Mouse (Mus musculus): Measurements from ENCODE around the gene Dop1b. TPM values are rescaled to one million over a fixed set of nuclear protein-coding genes. Genes with fewer than 3 reads are reported as not detected.

Dop1b gene
- polyA plus RNA-seq, 1 experiment, result 21.7 TPM

DNA sequence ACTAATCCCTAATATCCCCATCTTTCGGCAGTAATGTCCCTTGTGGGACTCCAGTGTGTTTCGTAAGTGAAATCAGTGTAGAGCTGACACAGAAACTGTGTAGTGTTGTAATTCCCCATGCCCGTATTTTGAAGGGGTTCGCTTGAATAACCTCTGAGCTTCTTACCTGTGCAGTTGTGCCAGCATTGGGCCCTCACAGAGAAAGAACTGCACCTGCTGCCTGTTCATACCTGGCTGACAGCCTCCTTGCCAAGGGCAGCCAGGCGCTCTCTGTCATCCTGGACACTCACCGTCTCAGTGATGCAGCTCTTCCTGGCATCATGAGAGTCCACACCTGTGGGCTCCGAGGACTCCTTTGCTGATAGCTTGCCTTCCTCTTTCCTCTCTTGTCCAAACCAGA, 1.3 kb downstream of the Dop1b start:
- Histone ChIP-seq H3K36me3 (ENCODE audit: control insufficient read depth, insufficient read depth, low read length) (no peaks in the 10 kb centered on the region), H3K27me3 (ENCODE audit: control insufficient read depth, insufficient read depth, low read length) (no peaks in the 10 kb centered on the region), H3K4me3 (ENCODE audit: control insufficient read depth, low read depth, low read length) (peak overlapping the region; percentile 95), H3K4me1 (ENCODE audit: control insufficient read depth, insufficient read depth, low read length) (peaks cover 6% of the 10 kb centered on the region), H3K27ac (ENCODE audit: control insufficient read depth, insufficient read depth, low read depth, low read length) (no peak overlapping the region)
- TF ChIP-seq POLR2A (IDR thresholded peaks at IDR 0.05; ENCODE audit: control insufficient read depth, low read depth, low read length), result no peak
- TF ChIP-seq CTCF (IDR thresholded peaks at IDR 0.05; ENCODE audit: control insufficient read depth, insufficient read depth, insufficient replicate concordance, low read depth, low read length), result no peak

- TF ChIP-seq POLR2A (IDR thresholded peaks at IDR 0.05; ENCODE audit: control insufficient read depth, low read depth, low read length) (no peak), CTCF (IDR thresholded peaks at IDR 0.05; ENCODE audit: control insufficient read depth, insufficient read depth, insufficient replicate concordance, low read depth, low read length) (no peak)
- peaks cover 6% of the 10 kb centered on the region for H3K4me1 ChIP-seq (ENCODE audit: control insufficient read depth, insufficient read depth, low read length)
- H3K4me3 ChIP-seq (ENCODE audit: control insufficient read depth, low read depth, low read length), result no peak overlapping the region
- H3K27ac ChIP-seq (ENCODE audit: control insufficient read depth, insufficient read depth, low read depth, low read length), result no peak overlapping the region
- H3K27me3 ChIP-seq (ENCODE audit: control insufficient read depth, insufficient read depth, low read length), result no peaks in the 10 kb centered on the region
- H3K36me3 ChIP-seq (ENCODE audit: control insufficient read depth, insufficient read depth, low read length), result no peaks in the 10 kb centered on the region
These were observed 2.7 kb downstream of the Dop1b start for GRCm38 (mm10) chr16:93714426-93714825.

DNA sequence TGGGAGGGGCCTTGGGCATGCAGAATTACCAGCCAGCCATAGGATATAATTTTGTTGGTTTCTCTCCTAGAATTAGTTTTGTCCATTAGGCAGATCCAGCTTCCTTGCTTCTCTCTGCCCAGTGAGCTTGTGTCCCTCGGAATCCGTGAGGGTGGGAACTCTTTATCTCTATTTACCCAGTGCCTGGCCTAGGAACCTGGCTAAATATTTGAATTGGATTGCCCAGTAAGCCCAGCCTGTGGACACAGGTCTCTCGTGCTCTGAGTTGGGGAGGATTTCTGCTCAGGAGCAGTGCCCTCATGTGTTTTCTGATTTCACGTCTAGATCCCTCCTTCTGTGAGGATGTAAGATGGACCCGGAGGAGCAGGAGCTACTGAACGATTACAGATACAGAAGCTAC, 4.1 kb downstream of the Dop1b start:
- no peaks in the 10 kb centered on the region for H3K27me3 ChIP-seq (ENCODE audit: control insufficient read depth, insufficient read depth, low read length)
- H3K4me3 ChIP-seq (ENCODE audit: control insufficient read depth, low read depth, low read length), result no peak overlapping the region
- no peak overlapping the region for H3K27ac ChIP-seq (ENCODE audit: control insufficient read depth, insufficient read depth, low read depth, low read length)
- TF ChIP-seq CTCF (IDR thresholded peaks at IDR 0.05; ENCODE audit: control insufficient read depth, insufficient read depth, insufficient replicate concordance, low read depth, low read length) (no peak), POLR2A (IDR thresholded peaks at IDR 0.05; ENCODE audit: control insufficient read depth, low read depth, low read length) (no peak)
- H3K36me3 ChIP-seq (ENCODE audit: control insufficient read depth, insufficient read depth, low read length), result no peaks in the 10 kb centered on the region
- peaks cover 5% of the 10 kb centered on the region for H3K4me1 ChIP-seq (ENCODE audit: control insufficient read depth, insufficient read depth, low read length)

DNA sequence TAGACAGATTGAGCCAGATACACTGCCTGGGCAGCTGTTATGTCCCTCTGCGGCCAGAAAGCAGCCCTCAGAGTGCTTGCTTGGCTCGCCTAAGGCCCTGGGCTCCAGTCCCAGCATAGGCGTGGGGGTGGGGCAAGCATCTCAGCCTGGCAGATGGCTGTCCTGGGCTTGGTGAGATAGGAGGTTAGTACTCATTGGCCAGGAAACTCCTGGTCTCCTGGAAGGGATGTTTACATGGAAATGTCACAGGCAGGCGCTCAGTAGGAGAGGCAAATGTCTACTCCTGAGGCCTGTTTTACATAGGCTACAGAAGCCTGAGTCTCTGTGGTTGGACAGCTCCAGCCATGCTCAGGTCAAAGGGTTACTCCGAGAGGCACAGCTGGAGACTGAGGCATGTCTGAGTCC, 5.6 kb downstream of the Dop1b start:
- no peak overlapping the region for H3K4me3 ChIP-seq (ENCODE audit: control insufficient read depth, low read depth, low read length)
- peaks cover 3% of the 10 kb centered on the region for H3K4me1 ChIP-seq (ENCODE audit: control insufficient read depth, insufficient read depth, low read length)
- H3K27me3 ChIP-seq (ENCODE audit: control insufficient read depth, insufficient read depth, low read length), result no peaks in the 10 kb centered on the region
- H3K27ac ChIP-seq (ENCODE audit: control insufficient read depth, insufficient read depth, low read depth, low read length), result no peak overlapping the region
- H3K36me3 ChIP-seq (ENCODE audit: control insufficient read depth, insufficient read depth, low read length), result no peaks in the 10 kb centered on the region
- TF ChIP-seq POLR2A (IDR thresholded peaks at IDR 0.05; ENCODE audit: control insufficient read depth, low read depth, low read length) (no peak), CTCF (IDR thresholded peaks at IDR 0.05; ENCODE audit: control insufficient read depth, insufficient read depth, insufficient replicate concordance, low read depth, low read length) (no peak)

DNA sequence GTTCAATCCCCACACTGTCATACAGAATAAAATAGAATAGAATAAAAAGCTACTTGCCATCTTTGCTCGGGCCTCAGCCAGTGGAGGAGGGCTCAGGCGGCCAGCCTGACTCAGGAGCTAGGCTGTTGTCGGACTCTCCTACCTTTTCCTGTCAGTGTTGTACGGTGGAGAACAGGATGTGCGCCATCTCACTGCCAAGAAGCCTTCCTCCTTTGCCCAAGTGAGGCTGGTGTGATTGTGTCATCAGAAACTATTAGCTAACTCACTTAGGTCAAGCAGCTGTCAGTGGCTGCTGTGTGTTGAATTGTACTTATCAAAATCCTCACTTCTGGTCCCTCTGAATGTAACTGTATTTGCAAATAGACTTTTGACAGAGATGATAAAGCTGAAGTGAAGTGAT, 10.1 kb downstream of the Dop1b start:
- TF ChIP-seq POLR2A (IDR thresholded peaks at IDR 0.05; ENCODE audit: control insufficient read depth, low read depth, low read length) (no peak), CTCF (IDR thresholded peaks at IDR 0.05; ENCODE audit: control insufficient read depth, insufficient read depth, insufficient replicate concordance, low read depth, low read length) (no peak)
- H3K27me3 ChIP-seq (ENCODE audit: control insufficient read depth, insufficient read depth, low read length), result no peaks in the 10 kb centered on the region
- no peaks in the 10 kb centered on the region for H3K4me1 ChIP-seq (ENCODE audit: control insufficient read depth, insufficient read depth, low read length)
- no peak overlapping the region for H3K4me3 ChIP-seq (ENCODE audit: control insufficient read depth, low read depth, low read length)
- H3K36me3 ChIP-seq (ENCODE audit: control insufficient read depth, insufficient read depth, low read length), result no peaks in the 10 kb centered on the region
- H3K27ac ChIP-seq (ENCODE audit: control insufficient read depth, insufficient read depth, low read depth, low read length), result no peak overlapping the region

- Histone ChIP-seq H3K4me1 (ENCODE audit: control insufficient read depth, insufficient read depth, low read length) (no peaks in the 10 kb centered on the region), H3K36me3 (ENCODE audit: control insufficient read depth, insufficient read depth, low read length) (no peaks in the 10 kb centered on the region)
- no peak for TF ChIP-seq CTCF (IDR thresholded peaks at IDR 0.05; ENCODE audit: control insufficient read depth, insufficient read depth, insufficient replicate concordance, low read depth, low read length)
- TF ChIP-seq POLR2A (IDR thresholded peaks at IDR 0.05; ENCODE audit: control insufficient read depth, low read depth, low read length), result no peak
These were observed 10.8 kb downstream of the Dop1b start for GRCm38 (mm10) chr16:93722476-93722875.

DNA sequence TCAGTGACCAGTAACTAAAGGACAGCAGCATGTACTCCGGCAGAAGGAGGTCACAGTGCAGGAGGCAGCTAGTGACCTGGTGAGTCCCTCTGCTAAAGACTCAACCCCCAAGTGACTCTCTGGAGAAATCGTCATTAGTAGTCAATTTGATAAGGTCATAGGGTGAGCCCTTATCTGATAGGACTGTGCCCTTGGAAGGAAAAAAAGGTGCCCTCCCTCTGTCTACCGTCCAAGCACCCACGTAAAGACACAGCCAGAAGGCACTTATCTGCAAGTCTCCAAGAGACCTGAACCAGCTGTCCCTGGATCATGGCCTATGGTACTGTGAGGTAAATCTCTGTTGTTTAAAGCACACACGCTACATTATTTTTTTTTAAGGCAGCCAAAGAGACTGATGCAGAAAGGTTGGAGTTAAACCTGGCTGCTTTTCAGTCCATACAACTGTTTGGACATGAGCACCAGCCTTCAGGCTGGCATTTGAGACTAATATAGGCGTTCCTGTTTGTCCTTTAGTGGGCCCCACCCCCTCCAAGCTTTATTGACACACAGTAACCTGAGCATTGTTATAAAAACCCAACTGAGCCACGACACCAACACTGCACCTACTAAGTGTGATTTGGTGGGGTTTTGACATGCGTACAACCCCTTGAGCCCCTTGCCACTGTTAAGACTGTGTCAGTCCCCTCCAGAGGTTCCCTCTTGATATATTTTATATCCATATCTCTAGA, 13.9 kb downstream of the Dop1b start:
- H3K36me3 ChIP-seq (ENCODE audit: control insufficient read depth, insufficient read depth, low read length), result no peaks in the 10 kb centered on the region; the same call in 1 of the 2 replicates
- no peak overlapping the region for H3K27ac ChIP-seq (ENCODE audit: control insufficient read depth, insufficient read depth, low read depth, low read length)
- no peak overlapping the region for H3K4me3 ChIP-seq (ENCODE audit: control insufficient read depth, low read depth, low read length)
- H3K27me3 ChIP-seq (ENCODE audit: control insufficient read depth, insufficient read depth, low read length), result no peaks in the 10 kb centered on the region
- TF ChIP-seq CTCF (IDR thresholded peaks at IDR 0.05; ENCODE audit: control insufficient read depth, insufficient read depth, insufficient replicate concordance, low read depth, low read length) (no peak), POLR2A (IDR thresholded peaks at IDR 0.05; ENCODE audit: control insufficient read depth, low read depth, low read length) (no peak)
- no peaks in the 10 kb centered on the region for H3K4me1 ChIP-seq (ENCODE audit: control insufficient read depth, insufficient read depth, low read length)

More at GRCm38 (mm10) chr16:93722476-93722875, 10.8 kb downstream of the Dop1b start:
- H3K27me3 ChIP-seq (ENCODE audit: control insufficient read depth, insufficient read depth, low read length), result no peaks in the 10 kb centered on the region
- H3K4me3 ChIP-seq (ENCODE audit: control insufficient read depth, low read depth, low read length), result no peak overlapping the region
- H3K27ac ChIP-seq (ENCODE audit: control insufficient read depth, insufficient read depth, low read depth, low read length), result no peak overlapping the region

All from testis, adult 2 months (tissue).